ENCODE assay signal across 8 mouse cellular contexts in genomic region chr8:99415966-99416781, GRCm38 (mm10). TPM values are rescaled to one million over a fixed set of nuclear protein-coding genes. Genes with fewer than 3 reads are reported as not detected.
A peak's percentile ranks its signal among the peaks of the same experiment; 100 is the strongest.
DNase-seq lines count a peak whose midpoint lies in the region; ATAC-seq and TF ChIP-seq lines count a peak whose summit lies in the region.

Cdh8 (minus strand) TSS chr8:99416471.

- peaks cover 72% of the 10 kb centered on the region for H3K27me3 ChIP-seq in E14TG2a.4 (ENCODE audit: insufficient read depth, low read length)
- peaks cover 92% of the 10 kb centered on the region for H3K27me3 ChIP-seq in forebrain, embryonic 10.5 days (ENCODE audit: poor library complexity, severe bottlenecking)
- peaks cover 26% of the 10 kb centered on the region for H3K27me3 ChIP-seq in hindbrain, embryonic 12.5 days
- H3K27me3 ChIP-seq in limb, embryonic 10.5 days (ENCODE audit: low read depth, poor library complexity, severe bottlenecking), result peaks cover 81% of the 10 kb centered on the region

- H3K9me3 ChIP-seq in E14TG2a.4 (ENCODE audit: low read length), result no peaks in the 10 kb centered on the region
- no peaks in the 10 kb centered on the region for H3K9me3 ChIP-seq in forebrain, embryonic 10.5 days
- H3K9me3 ChIP-seq in hindbrain, embryonic 12.5 days (replicated peaks), result no peaks in the 10 kb centered on the region
- no peaks in the 10 kb centered on the region for H3K9me3 ChIP-seq in limb, embryonic 10.5 days (replicated peaks)

- TF ChIP-seq CTCF in E14TG2a.4 (conservative IDR thresholded peaks at IDR 0.05; ENCODE audit: low read length), result no peak

- H3K4me1 ChIP-seq in E14TG2a.4 (replicated peaks; ENCODE audit: low read depth, low read length), result peaks cover 5% of the 10 kb centered on the region
- H3K4me1 ChIP-seq in forebrain, embryonic 10.5 days, result peaks cover 41% of the 10 kb centered on the region
- peaks cover 17% of the 10 kb centered on the region for H3K4me1 ChIP-seq in hindbrain, embryonic 12.5 days
- peaks cover 21% of the 10 kb centered on the region for H3K4me1 ChIP-seq in limb, embryonic 10.5 days

- peak within 1 kb of the TSS; percentile 65 for H3K27ac ChIP-seq in forebrain, embryonic 10.5 days
- H3K27ac ChIP-seq in hindbrain, embryonic 12.5 days, result peak within 1 kb of the TSS; percentile 44; the same call in 1 of the 2 replicates
- no peak within 1 kb of the TSS for H3K27ac ChIP-seq in limb, embryonic 10.5 days

- peak; percentile 97 for DNase-seq in brain, adult 2 months (ENCODE audit: low read depth, low spot score)
- DNase-seq in forebrain, embryonic 10.5 days (ENCODE audit: extremely low spot score, low spot score), result peak; percentile 75
- DNase-seq in limb, embryonic 10.5 days (ENCODE audit: low spot score), result peak; percentile 74
- DNase-seq in retina, postnatal 1 day, result peak; percentile 82
- no peak for DNase-seq in urinary bladder, adult 2 months (ENCODE audit: low spot score)

- peak within 1 kb of the TSS; percentile 64 for H3K9ac ChIP-seq in hindbrain, embryonic 12.5 days

- WGBS in forebrain, embryonic 10.5 days, result under 1% methylated on average over 58 of the region's 58 CpGs
- WGBS in hindbrain, embryonic 12.5 days, result under 1% methylated on average over 58 of the region's 58 CpGs
- WGBS in limb, embryonic 10.5 days, result under 1% methylated on average over 58 of the region's 58 CpGs

- H3K4me2 ChIP-seq in hindbrain, embryonic 12.5 days (replicated peaks), result peak within 1 kb of the TSS; percentile 95

- peak; percentile 75 for ATAC-seq in hindbrain, embryonic 12.5 days (ENCODE audit: low FRiP score)
- no peak for ATAC-seq in megakaryocyte progenitor cell, adult 5-6 weeks (replicated peaks; ENCODE audit: poor library complexity)

- no peaks in the 10 kb centered on the region for H3K36me3 ChIP-seq in E14TG2a.4 (ENCODE audit: insufficient read depth, low read length)
- no peaks in the 10 kb centered on the region for H3K36me3 ChIP-seq in forebrain, embryonic 10.5 days (replicated peaks)
- H3K36me3 ChIP-seq in hindbrain, embryonic 12.5 days, result no peaks in the 10 kb centered on the region
- no peaks in the 10 kb centered on the region for H3K36me3 ChIP-seq in limb, embryonic 10.5 days

- peak within 1 kb of the TSS; percentile 78 for H3K4me3 ChIP-seq in E14TG2a.4 (replicated peaks; ENCODE audit: low read length)
- peak within 1 kb of the TSS; percentile 62 for H3K4me3 ChIP-seq in forebrain, embryonic 10.5 days
- peak within 1 kb of the TSS; percentile 49 for H3K4me3 ChIP-seq in hindbrain, embryonic 12.5 days
- H3K4me3 ChIP-seq in limb, embryonic 10.5 days, result peak within 1 kb of the TSS; percentile 56

RNA-seq across cellular contexts. Expression of gene Cdh8, which starts in this region (rescaled TPM):
- polyA plus RNA-seq in forebrain, embryonic 10.5 days (2016; fragmentation: Nextera tagmentation; extraction: Ambion mirVana), result 3.7 and 3.9 TPM in 2 replicates
- 12.7 and 15.8 TPM in 2 replicates for polyA plus RNA-seq in hindbrain, embryonic 12.5 days (2016; fragmentation: Nextera tagmentation; extraction: Ambion mirVana)
- polyA plus RNA-seq in limb, embryonic 10.5 days (2016; fragmentation: Nextera tagmentation; extraction: Ambion mirVana), result 0.18 and 0.49 TPM in 2 replicates
- not detected in 2 replicates for total RNA-seq in megakaryocyte progenitor cell, adult 5-6 weeks (2015)
- not detected in 2 replicates for total RNA-seq in megakaryocyte progenitor cell, adult 5-6 weeks (2017)
- polyA plus RNA-seq in urinary bladder, adult 2 months (2012; rRNA removed), result 1.0 and 1.6 TPM in 2 replicates

Comparison
In these comparisons a context has a peak if more than half of its experiments do, and no peak if none do; other contexts are left out.
1. Peak in DNase-seq and H3K4me3 ChIP-seq in limb, embryonic 10.5 days; RNA of the gene not detected or under 1 TPM.